Mouse (Mus musculus) kidney, embryonic 14.5 days (tissue): ENCODE results near the gene Casp4. TPM values are rescaled to one million over a fixed set of nuclear protein-coding genes. Genes with fewer than 3 reads are reported as not detected.

ENCODE experiments used
- ATAC-seq: fragments of 200-750 bp; cut with Nextera tagmentation; 2 replicates; pipeline ENCODE4 v1.8.0; 2017; ENCODE audit warnings: moderate number of reproducible peaks, mild to moderate bottlenecking, moderate TSS enrichment, moderate library complexity; ENCODE audit not compliant: low FRiP score, low TSS enrichment
- H3K27ac ChIP-seq: fragments of 300-500 bp; sonication (generic); 2 replicates; pipeline ENCODE4 v1.5.1; 2014; ENCODE audit warnings: low read depth, mild to moderate bottlenecking, low read length, moderate library complexity, mixed read lengths
- H3K27me3 ChIP-seq: fragments of 300-500 bp; sonication (generic); 2 replicates; pipeline ENCODE4 v1.6.1; 2014; ENCODE audit warnings: mild to moderate bottlenecking, low read length; ENCODE audit not compliant: control insufficient read depth, insufficient read depth
- H3K36me3 ChIP-seq: fragments of 300-500 bp; sonication (generic); 2 replicates; pipeline ENCODE4 v1.6.1; 2014; ENCODE audit warnings: low read length, mixed read lengths; ENCODE audit not compliant: control insufficient read depth, insufficient read depth
- H3K4me1 ChIP-seq: fragments of 300-500 bp; sonication (generic); 2 replicates; pipeline ENCODE4 v1.6.1; 2014; ENCODE audit warnings: low read length, mixed read lengths; ENCODE audit not compliant: control insufficient read depth, insufficient read depth
- H3K4me2 ChIP-seq: fragments of 300-500 bp; sonication (generic); replicated peaks from 2 replicates; pipeline ENCODE4 v1.6.1; 2014; ENCODE audit warnings: low read depth, mild to moderate bottlenecking, low read length
- H3K4me3 ChIP-seq: fragments of 300-500 bp; sonication (generic); 2 replicates; pipeline ENCODE4 v1.5.1; 2014; ENCODE audit warnings: mild to moderate bottlenecking, low read length
- H3K9ac ChIP-seq: fragments of 300-500 bp; sonication (generic); 2 replicates; pipeline ENCODE4 v1.6.1; 2014; ENCODE audit warnings: low read depth, mild to moderate bottlenecking, low read length, moderate library complexity
- H3K9me3 ChIP-seq: fragments of 300-500 bp; sonication (generic); 2 replicates; pipeline ENCODE4 v1.6.1; 2016; ENCODE audit warnings: low read length; ENCODE audit not compliant: control insufficient read depth
- WGBS: fragments of 180-500 bp; shearing (Covaris S2); extraction: QIAGEN DNeasy Blood & Tissue Kit; methylation state at CpG from one replicate; pipeline ENCODE4 v1.1.7; 2014; 5-methylcytosine and 5-hydroxymethylcytosine counted together
- polyA plus RNA-seq: library from polyadenylated mRNA; unstranded; fragments of >200 nt; fragmentation: Nextera tagmentation; extraction: Ambion mirVana; gene quantifications from 2 replicates; pipeline ENCODE4 v1.2.1, GENCODE M21; 2014

Gene Casp4
- polyA plus RNA-seq, 1 experiment from 2014 or later, result 5.7 TPM

DNA sequence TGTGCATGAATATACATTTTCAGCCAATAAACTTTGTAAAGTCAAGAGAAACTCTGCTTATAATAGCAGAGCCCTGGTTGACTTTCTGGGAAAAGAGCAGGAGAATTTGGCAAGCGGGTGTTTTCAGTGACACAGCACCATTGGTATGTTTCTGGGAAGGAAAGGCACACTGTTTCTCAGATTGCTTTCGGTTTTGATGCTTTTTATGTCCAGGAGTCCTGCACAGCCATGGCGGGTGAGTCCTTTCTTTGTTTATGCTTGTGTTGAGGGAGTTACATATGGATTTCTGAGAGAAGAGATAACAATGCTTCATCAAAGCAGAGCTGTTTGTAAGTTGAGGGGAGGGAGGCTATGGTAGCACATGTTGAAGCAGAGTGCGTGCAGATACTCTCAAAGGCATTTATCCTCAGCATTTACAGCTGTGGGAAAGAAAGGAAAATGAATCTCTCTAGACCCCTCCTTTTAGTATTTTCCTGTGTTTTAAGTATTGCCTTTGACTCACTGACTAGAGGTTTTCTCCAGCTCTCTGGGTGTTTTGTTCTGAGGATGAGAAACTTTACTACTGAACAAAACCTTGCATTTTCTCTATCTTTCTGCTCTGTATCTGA is 36.8 kb downstream of the Casp4 start, which contains the start of gene Casp12:
Casp12 (plus strand) TSS at position 140 of the 608 bp plus-strand sequence.
- no peak for ATAC-seq
- Histone ChIP-seq H3K9me3 (no peaks in the 10 kb centered on the region), H3K27ac (no peak within 1 kb of the TSS), H3K4me2 (no peak within 1 kb of the TSS; the same call in 1 of the 2 replicates), H3K9ac (no peak within 1 kb of the TSS), H3K4me3 (no peak within 1 kb of the TSS), H3K4me1 (no peaks in the 10 kb centered on the region), H3K36me3 (no peaks in the 10 kb centered on the region), H3K27me3 (no peaks in the 10 kb centered on the region)
- WGBS, result 65% methylated on average over 4 of the region's 4 CpGs

DNA sequence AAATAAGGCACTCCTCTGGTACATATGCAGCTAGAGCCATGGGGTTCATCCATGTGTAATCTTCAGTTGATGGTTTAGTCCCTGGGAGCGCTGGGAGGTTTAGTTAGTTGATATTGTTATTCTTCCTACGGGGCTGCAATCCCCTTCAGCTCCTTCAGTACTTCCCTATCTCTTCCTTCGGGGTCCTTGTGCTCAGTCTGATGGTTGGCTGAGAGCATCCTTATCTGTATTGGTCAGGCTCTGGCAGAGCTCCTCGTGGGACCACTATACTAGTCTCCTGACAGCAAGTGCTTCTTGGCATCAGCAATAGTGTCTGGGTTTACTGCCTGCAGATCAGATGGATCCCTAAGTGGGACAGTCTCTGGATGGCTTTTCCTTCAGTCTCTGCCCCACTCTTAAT is 38.8 kb downstream of the Casp4 start:
- 74% methylated on average over 4 of the region's 4 CpGs for WGBS
- no peaks in the 10 kb centered on the region for H3K9me3 ChIP-seq
- H3K4me3 ChIP-seq, result no peak overlapping the region
- no peak overlapping the region for H3K4me2 ChIP-seq
- no peaks in the 10 kb centered on the region for H3K27me3 ChIP-seq
- ATAC-seq, result no peak
- no peak overlapping the region for H3K9ac ChIP-seq
- H3K4me1 ChIP-seq, result no peaks in the 10 kb centered on the region
- H3K36me3 ChIP-seq, result no peaks in the 10 kb centered on the region
- H3K27ac ChIP-seq, result no peak overlapping the region

DNA sequence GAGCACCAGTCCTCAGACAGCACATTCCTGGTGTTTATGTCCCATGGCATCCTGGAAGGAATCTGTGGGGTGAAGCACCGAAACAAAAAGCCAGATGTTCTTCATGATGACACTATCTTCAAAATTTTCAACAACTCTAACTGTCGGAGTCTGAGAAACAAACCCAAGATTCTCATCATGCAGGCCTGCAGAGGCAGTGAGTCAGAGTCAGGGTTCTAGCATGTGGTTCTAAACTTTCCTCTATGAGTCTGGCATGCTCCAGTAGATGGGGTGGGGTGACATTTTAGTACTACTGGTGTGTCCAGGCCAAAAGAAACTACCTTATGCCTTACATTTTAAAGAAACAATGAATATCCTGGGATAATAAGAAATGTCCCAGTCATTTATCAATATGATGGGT is 45.0 kb downstream of the Casp4 start:
- Histone ChIP-seq H3K4me2 (no peak overlapping the region), H3K27me3 (no peaks in the 10 kb centered on the region), H3K4me1 (no peaks in the 10 kb centered on the region), H3K9me3 (no peaks in the 10 kb centered on the region), H3K9ac (no peak overlapping the region), H3K27ac (no peak overlapping the region), H3K4me3 (no peak overlapping the region), H3K36me3 (no peaks in the 10 kb centered on the region)
- no peak for ATAC-seq
- 80% methylated on average over 2 of the region's 2 CpGs for WGBS

DNA sequence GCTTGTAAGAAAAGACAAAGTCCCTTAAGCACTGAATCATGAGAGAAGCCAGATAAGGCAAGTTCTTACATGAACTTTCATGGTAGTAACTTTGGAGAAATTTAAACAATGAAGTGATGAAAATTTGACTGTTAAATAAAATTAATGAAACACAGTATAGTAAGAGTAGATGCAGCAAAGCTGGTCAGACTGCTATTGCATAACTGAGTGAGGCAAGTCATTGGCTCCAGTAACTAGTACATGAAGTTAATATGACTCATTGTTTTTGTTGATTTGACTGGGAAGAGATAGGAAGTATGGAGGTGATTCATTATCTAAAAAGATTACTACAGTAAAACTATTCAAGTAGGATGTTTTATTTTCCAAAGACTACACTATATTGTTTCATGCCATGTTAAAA is 48.2 kb downstream of the Casp4 start:
- Histone ChIP-seq H3K27ac (no peak overlapping the region), H3K9ac (no peak overlapping the region), H3K36me3 (no peaks in the 10 kb centered on the region), H3K4me3 (no peak overlapping the region), H3K9me3 (no peaks in the 10 kb centered on the region), H3K27me3 (no peaks in the 10 kb centered on the region), H3K4me1 (no peaks in the 10 kb centered on the region), H3K4me2 (no peak overlapping the region)
- ATAC-seq, result no peak

Other genes starting within 250 kb of the Casp4 start
- 1.9 and 2.0 TPM in 2 replicates for gene Casp1, start 10.3 kb upstream of the Casp4 start, polyA plus RNA-seq
- gene Casp12, start 36.6 kb downstream of the Casp4 start, polyA plus RNA-seq, result 3.3 and 5.3 TPM in 2 replicates